Mouse (Mus musculus): ENCODE measurements around the gene Pde1c.

- no peak for TF ChIP-seq CTCF (IDR thresholded peaks at IDR 0.05)
- no peak for TF ChIP-seq EP300 (IDR thresholded peaks at IDR 0.05)
Measured at GRCm38 (mm10) chr6:56376359-56376758, 192.5 kb downstream of the Pde1c start.

Data from lung, postnatal 0 days (tissue).